Mouse (Mus musculus): ENCODE measurements around the gene Lnx1. TPM values are rescaled to one million over a fixed set of nuclear protein-coding genes. Genes with fewer than 3 reads are reported as not detected.
A peak's percentile ranks its signal among the peaks of the same experiment; 100 is the strongest.

The Lnx1 gene
- polyA plus RNA-seq (2017; shearing (Covaris generic)), result under 1 TPM in 1 of 2 experiments, not detected in 1; 0.17 TPM

DNA sequence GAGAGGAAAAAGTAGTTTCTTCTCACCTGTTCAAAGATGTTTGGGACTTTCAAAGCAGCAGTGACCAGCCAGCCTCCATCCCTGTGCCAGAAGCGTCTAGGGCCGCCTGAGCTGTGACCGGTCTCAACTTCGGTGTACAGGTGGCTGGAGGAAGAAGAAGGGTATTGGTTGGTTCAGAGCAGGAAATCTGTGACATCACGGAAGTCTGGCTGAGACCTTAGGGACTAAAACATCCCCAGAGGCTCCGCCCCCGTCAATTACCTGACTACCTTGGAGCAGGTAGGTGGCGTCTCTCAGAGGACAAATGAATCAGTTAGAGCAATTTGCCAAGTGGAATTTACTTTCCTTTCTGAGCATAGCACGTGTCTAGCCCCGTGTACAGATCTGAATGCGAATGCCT, at the start of gene Lnx1:
Gene Lnx1 (minus strand): TSS at position 147 of the 400 bp plus-strand sequence.
- no peak for ATAC-seq

DNA sequence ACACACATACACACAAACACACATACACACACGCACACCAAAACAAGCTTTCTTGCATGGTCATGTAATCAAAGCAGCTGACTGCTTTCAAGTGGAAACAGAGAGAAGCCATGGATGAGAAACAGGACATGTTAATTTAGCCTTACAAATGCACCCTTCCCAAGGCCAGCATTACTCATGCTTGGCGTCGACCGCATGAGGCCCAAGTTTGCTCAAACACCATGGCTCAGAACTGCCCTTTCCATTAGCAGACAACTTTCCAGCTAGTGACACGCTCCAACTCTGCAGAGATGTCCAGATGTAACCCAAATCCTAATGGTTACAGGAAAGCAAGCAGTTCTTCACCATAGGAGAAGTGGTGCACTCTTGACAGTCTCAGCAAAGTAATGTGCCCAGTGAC, 47.8 kb upstream of the Lnx1 start:
- no peak for ATAC-seq

DNA sequence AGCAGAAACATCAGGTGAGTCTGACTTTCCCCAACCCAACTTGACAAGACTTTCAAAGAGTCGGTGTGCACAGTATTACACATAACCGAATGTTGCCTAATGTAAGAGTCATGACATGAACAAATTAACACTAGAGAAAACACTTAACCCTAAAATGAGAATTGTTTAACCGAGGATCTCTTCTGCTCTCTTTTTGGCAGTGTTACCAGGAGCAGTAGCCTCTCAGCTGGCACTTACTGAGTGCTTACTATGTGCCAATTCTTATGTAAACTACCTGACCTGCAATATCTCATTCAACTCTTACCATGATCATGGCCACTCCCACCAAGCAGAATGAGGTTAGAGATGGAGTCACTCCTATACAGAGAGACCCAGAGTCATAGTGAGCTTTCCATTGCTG, 44.8 kb upstream of the Lnx1 start:
- ATAC-seq, result no peak

DNA sequence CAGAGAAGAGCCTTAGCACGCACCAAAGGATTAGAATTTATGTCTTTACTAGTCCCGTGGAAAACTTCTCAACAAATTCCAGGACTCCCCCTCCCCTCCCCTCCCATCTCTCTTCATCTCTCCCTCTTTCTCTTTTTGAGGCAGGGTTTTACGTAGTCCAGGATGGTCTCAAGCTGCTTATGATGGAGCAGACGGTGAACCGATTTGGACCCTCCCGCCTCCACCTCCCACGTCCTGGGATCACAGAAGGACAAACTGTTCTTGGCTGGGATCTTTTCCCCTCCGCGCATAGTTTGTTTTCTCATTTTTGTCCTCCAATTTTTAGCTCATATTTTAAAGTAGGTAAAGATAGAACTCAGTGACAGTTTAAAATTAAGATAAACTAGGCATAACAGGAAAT, 38.2 kb upstream of the Lnx1 start:
- ATAC-seq, result no peak

DNA sequence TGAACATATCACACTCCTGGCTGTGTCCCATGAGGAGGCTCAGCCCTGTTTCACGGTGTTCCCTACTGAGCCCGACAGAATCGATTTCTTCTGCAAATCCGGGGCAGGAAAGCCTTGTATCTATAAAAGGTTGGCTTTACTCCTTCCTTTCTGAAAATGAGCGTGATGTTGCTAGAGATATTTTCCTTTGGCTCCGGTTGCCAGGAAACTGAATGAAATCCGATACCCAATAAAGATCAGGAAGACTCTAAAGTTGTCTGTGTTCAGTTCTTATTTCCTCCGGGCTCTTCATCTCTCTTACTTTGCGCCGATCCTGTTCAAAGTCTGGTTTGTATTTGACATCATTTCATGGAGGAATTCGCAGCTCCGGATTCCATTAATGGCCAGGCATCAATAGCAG, 36.7 kb upstream of the Lnx1 start:
- no peak for ATAC-seq

DNA sequence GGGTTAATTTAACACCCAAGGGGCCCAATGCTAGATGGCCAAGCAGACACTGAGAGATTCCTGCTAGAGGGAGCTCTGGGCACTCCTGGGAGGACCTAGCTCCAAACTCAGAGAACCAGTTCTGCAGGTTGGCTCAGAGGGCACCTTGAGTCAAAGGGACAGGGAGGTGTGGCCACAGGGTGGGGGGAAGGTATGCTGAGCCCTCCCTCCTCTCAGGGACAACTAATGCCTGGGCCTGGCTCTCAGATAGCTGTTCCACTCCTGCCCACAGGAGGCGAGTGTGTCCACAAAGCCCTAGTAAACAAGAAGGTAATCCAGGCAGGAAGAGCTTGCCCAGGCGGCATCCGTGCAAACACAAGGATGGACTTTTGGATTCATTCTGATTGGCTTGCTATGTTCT, 35.6 kb upstream of the Lnx1 start:
- no peak for ATAC-seq

DNA sequence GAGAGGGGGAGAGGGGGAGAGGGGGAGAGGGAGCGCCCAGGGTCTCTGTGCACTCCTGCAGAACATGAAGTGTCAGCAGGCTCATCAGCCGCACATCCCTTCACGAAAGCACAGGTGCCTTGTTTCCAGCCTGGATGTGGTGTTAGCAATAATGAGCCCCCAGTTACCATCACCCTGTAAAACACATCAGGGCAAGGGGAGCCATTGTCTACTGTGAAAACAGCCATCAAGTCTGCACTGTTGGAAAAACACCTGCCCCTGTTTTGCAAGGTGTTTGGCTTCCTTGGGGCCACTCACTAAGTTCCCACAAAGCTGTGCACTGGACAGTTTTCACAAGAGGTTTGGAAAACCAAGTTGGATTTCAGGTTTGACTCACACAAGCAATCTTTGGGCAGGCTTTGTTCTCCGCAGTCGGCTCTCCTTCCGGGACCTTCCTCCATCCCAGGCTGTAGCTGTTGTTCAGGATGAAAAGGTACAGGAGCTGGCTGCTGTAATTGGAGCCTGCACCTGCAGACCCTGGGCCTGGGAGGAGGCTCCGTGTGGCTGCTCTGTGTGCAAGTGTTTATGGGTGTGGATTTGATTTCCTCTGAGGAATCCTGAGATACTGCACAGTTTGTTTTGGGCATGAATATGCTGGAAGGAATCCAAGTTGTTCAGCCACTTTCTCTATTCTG, 31.3 kb upstream of the Lnx1 start:
- ATAC-seq, result no peak

DNA sequence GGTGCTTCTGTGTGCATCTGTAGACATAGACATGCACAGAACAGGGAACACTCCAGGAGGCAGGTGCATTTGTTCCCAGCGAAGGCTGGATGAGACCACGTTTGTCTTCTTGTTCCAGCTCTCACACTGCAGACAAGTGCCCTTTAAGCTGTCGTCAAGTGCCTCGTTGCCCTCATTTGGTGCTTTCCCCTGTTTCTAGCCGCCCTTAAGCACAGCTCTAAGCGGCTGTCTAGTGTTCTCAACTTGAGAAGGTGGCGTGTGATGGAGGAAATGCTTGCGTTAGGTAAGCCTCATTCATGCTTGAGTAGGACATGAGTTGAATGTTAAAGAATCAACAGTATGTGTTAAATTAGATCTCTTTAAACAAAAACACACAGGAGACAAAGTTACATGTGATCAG, 29.9 kb upstream of the Lnx1 start:
- no peak for ATAC-seq

DNA sequence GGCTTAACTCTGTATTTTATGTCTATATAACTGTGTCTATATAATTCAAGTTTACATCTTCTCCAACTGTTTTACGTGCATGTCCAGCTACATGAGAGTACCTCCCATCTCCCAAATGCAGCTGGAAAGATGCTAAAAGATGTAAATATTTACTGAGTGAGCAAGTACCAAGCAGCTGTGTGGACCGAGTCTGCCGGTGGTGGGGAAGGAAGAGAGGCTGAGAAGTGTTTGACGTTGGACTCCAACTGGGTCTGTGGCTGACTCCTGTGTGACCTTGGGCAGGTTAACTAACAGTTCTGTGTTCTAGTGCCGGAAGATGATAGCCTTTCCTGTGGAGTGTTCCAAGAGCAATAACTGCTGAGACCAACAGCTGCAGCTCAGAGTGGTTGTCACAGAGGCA, 27.9 kb upstream of the Lnx1 start:
- no peak for ATAC-seq

DNA sequence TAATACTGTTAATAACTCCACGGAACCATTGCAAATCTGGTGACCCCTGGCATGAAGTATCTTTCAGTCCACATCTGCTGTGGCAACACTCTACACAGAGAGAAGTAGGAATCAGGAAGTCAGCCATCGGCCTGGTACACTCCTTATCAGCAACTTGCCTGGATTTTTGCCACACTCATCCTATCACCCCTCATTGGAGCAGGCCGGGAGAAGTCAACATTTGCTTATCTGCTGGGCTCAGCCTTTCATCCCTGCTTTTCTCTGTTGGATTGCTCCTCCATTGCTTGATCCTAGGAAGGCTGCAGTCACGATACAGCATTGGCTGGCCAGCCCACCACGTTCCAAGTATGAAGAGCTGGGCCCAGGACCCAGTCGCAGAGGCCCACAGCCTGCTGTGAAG, 26.9 kb upstream of the Lnx1 start:
- ATAC-seq, result no peak

DNA sequence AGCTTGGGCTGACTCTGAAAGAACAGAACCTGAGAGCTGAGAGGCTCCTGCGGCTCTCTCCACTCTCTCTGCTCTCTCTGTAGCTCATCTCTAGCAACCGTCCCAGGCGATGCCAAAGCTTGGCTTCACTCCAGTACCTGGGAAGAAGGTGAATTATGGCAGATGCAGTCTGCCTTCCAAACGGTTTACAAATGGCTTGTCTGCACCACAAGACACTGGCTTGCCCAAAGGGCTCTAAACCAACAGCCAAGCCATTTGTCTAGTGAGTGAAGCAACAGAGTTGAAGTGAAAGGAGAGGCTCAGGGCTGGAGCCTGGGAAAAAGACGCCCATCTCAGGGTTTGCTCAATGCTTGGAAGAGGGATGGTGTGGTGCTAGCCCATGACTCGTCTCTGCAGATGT, 25.5 kb upstream of the Lnx1 start:
- no peak for ATAC-seq

DNA sequence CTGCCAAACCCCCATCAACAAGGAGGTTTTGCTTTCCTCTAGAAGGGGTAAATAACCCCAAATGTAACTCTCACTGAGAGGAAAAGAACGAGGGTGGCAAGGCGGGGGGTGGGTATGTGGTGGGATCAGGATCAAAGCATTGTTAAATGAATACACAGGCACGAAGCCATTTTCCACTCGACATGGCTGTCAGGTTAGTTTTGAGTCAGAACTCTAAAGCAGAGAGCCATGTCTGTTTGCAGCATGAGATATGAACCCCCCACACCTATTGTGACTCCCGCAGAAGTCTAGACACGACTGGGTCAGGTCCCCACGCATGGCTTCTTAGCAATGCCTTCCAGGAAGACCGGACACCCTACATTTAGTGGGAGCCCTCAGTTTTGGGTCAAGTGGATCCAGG, 24.6 kb upstream of the Lnx1 start:
- ATAC-seq, result no peak

DNA sequence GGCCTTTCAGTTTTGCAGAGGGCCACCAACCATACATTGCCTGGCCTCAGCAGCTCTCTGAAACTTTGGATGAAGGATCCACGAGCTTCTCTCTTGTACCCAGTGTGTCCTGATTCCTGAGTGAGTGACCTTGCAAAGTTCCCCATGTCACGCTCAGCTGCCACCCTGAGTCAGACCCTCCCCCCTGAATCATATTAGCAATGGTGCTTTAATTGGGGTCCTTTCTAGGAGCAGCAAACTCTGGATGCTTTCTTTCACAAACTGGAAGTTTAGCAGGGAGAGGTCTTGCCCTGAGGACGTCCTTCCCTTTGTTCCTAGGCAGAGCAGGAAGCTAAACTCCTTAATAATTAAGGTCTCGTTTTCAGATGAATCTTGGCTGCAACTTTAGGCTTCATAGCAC, 22.8 kb upstream of the Lnx1 start:
- no peak for ATAC-seq

DNA sequence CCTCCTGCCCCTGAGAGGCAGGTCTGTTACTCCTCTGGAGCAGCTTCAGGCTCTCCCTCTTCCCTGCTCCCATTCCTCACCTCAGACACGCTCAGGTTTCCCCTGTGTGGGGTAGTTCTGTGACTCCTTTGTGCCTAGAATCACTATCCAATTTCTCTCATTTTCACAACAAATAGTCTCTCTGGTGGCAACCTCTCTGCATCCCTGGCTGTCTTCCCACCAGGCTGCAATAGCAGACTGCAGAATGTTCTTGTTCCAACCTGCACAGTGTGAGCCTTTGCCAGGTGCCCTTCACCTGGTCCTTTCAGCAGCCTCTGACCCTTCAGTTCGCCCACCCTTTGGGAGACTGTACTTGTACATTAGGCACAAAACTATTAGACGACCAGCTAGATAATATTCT, 19.1 kb upstream of the Lnx1 start:
- ATAC-seq, result no peak

DNA sequence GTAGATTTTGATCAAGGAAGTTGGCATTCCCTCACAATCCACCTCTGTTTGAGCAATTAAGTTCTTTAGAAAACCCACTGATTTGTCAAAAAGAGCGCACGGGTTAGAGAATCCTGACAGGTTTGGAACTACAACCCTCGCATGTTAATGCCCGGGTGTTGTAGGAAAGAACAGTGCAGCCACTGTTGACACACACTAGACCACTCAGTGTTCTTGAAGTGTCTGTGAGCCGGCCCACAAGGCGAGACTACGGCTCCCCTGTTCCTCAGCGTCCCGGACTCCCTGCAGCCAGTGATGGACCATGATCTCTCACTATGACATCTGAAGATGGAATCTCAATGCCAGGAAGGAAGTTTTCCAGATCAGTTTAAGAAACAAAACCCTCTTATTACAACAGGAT, 17.9 kb upstream of the Lnx1 start:
- ATAC-seq, result no peak

DNA sequence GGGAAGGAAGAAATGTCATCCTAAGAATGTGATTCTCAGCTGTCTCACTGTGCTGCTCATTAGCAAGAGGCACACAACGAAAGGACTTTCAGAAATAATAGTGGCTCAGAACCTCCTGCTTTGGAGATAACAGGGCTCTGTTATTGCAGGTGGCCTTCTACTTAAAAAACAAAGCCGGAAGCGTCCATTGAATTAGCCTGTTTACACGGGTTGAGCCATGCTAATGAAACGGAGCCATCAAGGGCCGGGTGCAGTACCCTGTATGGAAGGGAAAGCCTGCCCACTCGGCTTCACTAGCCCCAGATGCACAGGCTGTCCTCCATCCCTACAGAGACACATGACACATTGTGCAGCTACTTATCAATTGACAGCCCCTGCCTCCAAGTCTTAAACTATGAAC, 13.5 kb upstream of the Lnx1 start:
- ATAC-seq, result no peak

DNA sequence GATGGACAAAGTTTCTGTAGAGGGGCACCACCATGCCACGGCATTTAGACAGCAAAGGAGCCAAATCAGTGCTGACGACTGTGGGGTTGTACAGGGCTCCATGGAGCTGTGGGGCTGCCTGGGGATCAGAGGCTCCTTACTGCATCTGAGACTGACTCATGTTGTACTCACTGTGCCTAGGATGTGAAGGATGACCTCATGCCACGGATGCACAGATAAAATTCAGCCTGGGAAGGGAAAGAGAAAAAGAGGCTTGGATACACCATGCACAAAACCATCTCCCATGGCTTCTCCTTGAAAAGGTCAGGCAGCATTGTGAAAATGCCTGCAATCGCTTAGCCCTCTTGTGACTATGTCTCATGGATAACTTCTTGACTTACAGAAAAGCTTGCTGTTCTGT, 10.1 kb upstream of the Lnx1 start:
- ATAC-seq, result no peak

DNA sequence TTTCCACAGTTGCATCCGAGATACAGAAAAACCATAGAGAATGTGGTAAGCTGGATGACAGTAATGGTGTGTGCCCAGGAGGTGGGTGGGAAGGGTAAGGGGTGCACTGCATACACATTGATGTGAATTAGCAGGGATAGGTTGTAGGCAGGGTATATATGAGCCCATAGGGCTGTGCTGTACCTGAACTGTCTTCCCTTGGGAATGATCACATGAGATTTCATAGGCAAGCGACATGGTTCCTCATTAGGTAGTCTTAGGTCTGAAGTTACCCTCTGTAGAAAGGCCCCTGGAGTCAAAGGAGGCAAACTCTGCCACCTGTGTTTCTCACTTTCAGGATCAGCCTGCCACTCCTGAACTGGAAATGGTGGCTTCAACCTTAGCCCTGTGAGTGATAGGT, 9.3 kb upstream of the Lnx1 start:
- ATAC-seq, result no peak

DNA sequence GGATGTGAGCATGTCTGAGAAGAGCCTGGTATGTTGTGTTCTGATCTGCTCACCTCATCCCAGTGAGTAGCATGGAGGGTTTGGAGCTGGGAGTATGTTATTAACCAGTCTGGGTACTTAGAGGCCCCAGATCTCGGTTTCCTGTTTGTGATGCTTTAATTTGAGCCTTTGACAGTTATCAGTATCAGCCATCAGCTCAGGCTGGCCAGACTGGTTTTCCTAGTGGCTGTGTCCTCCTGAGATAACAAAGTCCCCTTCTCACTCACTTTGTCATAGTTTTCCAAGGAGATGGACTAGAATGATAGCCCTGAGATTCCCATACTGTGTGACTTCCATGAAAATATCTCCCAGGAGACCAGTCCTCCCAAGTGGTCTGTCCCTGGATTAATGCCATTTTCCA, 8.3 kb upstream of the Lnx1 start:
- no peak for ATAC-seq

DNA sequence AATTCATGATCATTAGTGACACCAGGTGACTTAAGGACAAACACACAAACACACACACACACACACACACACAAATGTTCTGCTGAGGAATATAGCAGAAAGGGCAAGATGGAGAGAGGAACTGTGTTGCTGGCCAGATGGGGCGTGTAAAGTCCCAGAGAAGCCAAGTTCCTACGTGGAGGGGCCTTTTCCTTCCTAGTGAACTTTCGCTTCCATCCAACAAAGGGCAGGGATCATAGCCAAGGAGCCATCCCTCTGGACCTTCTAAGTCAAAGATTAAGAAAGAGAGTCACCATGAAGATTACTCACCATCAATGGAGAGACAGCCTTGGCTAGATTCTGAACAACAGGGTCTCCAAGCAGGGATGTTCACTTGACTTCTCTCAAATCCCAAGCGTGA, 7.5 kb upstream of the Lnx1 start:
- ATAC-seq, result no peak

DNA sequence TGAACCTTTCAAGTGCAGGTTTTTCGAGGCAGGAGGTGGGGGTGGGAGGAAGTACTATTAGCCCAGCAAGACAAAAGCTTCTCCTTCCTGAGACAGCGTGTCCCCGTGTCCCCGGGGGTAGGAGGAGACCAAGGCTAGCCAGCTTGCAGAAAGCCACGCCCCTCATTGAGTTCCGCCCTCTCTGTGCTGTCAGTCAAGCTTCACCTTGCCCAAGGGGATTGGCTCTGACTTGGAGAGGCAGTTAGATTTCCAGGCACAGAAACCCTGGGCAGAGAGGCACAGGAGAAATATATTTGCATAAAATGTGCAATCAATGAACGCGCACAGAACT, 1.7 kb upstream of the Lnx1 start:
- ATAC-seq, result peak; percentile 95

DNA sequence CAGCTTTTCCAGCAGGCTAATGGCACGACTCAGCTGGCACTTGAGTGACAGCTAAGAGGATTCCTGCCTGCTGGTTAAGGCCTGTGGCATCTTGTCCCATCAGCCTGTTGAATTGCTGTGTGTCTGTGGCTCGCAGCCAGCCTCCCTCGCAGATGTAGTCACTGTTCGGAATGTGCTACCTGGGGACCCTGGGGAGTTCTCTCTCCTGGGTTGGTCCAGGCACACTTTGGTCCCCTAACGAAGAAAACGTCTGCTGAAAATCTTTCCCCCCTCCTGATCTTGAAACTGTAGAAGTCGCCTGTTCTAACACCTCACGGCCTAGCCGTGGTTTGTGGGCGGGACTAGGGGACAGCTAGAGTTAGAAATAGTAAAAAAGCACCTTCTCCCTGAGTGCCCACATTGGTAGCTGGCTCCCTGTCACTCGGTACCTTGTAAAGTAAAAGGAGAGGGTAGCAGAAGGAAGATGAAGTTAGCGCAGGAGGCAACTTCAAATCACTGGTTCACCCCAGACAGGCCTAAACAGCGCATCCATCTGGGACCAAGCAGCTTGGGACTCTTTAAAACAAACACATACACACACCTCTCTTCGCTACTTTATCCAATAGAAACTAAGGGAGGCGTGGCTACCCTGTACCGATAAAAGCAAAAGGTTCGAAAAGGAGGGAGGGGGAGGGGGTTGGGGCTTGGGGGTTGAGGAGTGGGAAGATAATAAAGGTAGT, 1.2 kb upstream of the Lnx1 start:
- ATAC-seq, result peak; percentile 56

DNA sequence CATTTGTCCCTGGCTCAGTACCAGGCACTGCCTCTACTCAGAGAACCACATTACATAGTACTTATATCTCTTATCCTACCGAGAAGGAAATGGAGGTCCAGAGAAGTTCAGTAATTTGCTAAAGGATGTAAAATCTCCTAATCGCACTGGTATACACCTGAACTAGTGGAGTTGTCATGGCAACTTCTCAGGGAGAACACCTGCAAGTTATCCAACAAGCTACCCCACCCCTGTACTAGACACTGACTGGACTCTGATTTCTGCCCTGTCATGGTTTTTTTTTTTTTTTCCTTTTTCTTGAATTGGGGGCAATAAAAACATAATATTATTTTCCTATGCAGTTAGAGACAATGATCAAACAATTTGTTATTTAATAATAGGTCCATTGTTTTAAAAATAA, 1.8 kb downstream of the Lnx1 start:
- no peak for ATAC-seq

DNA sequence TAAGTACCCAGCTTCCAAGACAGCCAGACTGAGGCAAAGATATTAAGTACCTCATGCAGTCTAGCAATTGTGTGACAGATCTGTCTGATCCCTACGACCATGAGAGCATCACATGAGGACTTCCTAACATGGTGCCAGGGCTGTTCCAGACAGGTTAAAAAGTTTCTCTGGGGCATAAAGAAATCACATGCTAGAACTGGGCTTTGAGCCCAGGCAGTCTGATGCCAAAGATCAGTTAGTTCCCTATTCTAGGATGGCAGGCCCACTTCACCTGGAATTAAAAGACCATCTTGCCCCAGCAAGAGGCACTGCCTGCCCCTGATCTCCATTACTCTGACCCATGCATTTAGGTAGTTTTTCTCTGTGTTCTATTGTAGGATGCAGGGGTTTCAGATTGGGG, 3.0 kb downstream of the Lnx1 start:
- ATAC-seq, result no peak

DNA sequence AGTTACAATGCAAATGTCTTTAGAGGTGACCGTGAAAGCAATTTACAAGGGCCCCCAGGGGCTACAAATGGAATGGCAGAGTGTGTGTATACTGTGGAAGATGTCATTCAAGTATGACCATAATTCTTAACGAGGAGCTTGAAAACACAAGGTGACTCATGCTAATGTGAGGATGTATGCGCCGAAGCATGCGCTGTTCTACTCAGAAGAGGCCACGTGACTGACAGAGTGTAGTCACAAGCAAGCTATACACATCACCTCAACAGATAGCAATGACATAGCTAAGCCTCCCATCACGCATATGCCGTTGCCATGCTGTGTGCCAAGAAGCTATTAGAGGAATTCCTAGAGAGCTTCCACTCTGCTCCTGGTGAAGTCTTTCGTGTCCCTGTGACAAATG, 5.2 kb downstream of the Lnx1 start:
- no peak for ATAC-seq
